Mouse (Mus musculus) midbrain, embryonic 16.5 days (tissue): ENCODE results near the gene Pkd1. TPM values are rescaled to one million over a fixed set of nuclear protein-coding genes. Genes with fewer than 3 reads are reported as not detected.

Experiments
- ATAC-seq: fragments of 200-750 bp; cut with Nextera tagmentation; 2 replicates; pipeline ENCODE4 v1.8.0; 2017; ENCODE audit warnings: moderate TSS enrichment
- H3K27ac ChIP-seq: fragments of 300-500 bp; sonication (generic); 2 replicates; pipeline ENCODE4 v1.5.1; 2014; ENCODE audit warnings: mild to moderate bottlenecking, low read length, mixed read lengths
- H3K27me3 ChIP-seq: fragments of 300-500 bp; sonication (generic); 2 replicates; pipeline ENCODE4 v1.6.1; 2014; ENCODE audit warnings: low read depth, low read length, mixed read lengths; ENCODE audit not compliant: control insufficient read depth, insufficient read depth
- H3K36me3 ChIP-seq: fragments of 300-500 bp; sonication (generic); 2 replicates; pipeline ENCODE4 v1.6.1; 2014; ENCODE audit warnings: mild to moderate bottlenecking, low read length, moderate library complexity, mixed read lengths; ENCODE audit not compliant: control insufficient read depth, insufficient read depth
- H3K4me1 ChIP-seq: fragments of 300-500 bp; sonication (generic); 2 replicates; pipeline ENCODE4 v1.6.1; 2014; ENCODE audit warnings: mild to moderate bottlenecking, low read length, mixed read lengths; ENCODE audit not compliant: control insufficient read depth, insufficient read depth
- H3K4me2 ChIP-seq: fragments of 300-500 bp; sonication (generic); 2 replicates; pipeline ENCODE4 v1.6.1; 2014; ENCODE audit warnings: mild to moderate bottlenecking, low read length, mixed read lengths
- H3K4me3 ChIP-seq: fragments of 300-500 bp; sonication (generic); 2 replicates; pipeline ENCODE4 v1.5.1; 2014; ENCODE audit warnings: low read depth, mild to moderate bottlenecking, low read length, moderate library complexity, mixed read lengths
- H3K9ac ChIP-seq: fragments of 300-500 bp; sonication (generic); 2 replicates; pipeline ENCODE4 v1.6.1; 2014; ENCODE audit warnings: low read depth, low read length, mixed read lengths
- H3K9me3 ChIP-seq: fragments of 300-500 bp; sonication (generic); replicated peaks from 2 replicates; pipeline ENCODE4 v1.6.1; 2014; ENCODE audit warnings: mild to moderate bottlenecking, low read length, mixed read lengths; ENCODE audit not compliant: control insufficient read depth, poor library complexity, severe bottlenecking
- WGBS: fragments of 180-500 bp; shearing (Covaris S2); extraction: QIAGEN DNeasy Blood & Tissue Kit; methylation state at CpG from one replicate; pipeline ENCODE4 v1.1.7; 2014; 5-methylcytosine and 5-hydroxymethylcytosine counted together
- polyA plus RNA-seq: library from polyadenylated mRNA; unstranded; fragments of >200 nt; fragmentation: Nextera tagmentation; extraction: Ambion mirVana; gene quantifications from 2 replicates; pipeline ENCODE4 v1.2.1, GENCODE M21; 2015

Pkd1 gene
- polyA plus RNA-seq, 1 experiment from 2014 or later: 20.1 TPM

DNA sequence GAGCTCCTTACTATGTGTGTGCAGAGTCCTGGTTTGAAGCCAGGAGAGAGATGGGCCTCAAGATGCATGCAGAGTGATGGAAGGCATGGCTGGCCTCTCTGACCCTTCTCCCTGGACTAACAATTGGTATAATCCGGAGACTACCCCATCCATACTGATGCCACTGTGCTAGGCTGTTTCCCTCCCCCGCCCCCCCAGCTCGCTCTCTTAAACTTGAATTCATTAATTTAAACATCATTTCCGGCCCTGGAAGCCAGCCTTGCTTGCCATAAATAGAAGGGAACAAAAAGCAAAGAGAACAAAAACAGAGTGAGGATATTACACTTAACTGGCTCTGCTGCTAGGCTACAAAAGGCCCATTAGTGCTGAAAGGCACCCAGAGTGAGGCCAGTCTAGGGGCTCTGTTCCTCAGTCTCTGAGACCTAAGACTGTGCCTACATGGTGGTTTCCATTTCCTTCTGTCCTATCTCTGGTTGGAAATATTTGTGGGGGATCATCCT is 9.0 kb downstream of the Pkd1 start:
- Histone ChIP-seq H3K27me3 (no peaks in the 10 kb centered on the region), H3K4me2 (no peak overlapping the region), H3K36me3 (peaks cover 2% of the 10 kb centered on the region; the same call in 1 of the 2 replicates), H3K9me3 (no peaks in the 10 kb centered on the region), H3K4me1 (peaks cover 16% of the 10 kb centered on the region), H3K4me3 (no peak overlapping the region), H3K9ac (no peak overlapping the region), H3K27ac (peak overlapping the region; percentile 78)
- 10% methylated on average over 4 of the region's 4 CpGs for WGBS
- 0 out of 2 replicates have a peak, but pooled peaks have one; percentile 32 for ATAC-seq

- Histone ChIP-seq H3K36me3 (peaks cover 2% of the 10 kb centered on the region; the same call in 1 of the 2 replicates), H3K4me3 (no peak overlapping the region), H3K27ac (peak overlapping the region; percentile 78), H3K9ac (no peak overlapping the region), H3K4me2 (no peak overlapping the region), H3K9me3 (no peaks in the 10 kb centered on the region), H3K27me3 (no peaks in the 10 kb centered on the region), H3K4me1 (peaks cover 14% of the 10 kb centered on the region)
- WGBS: 38% methylated on average over 3 of the region's 3 CpGs
- 0 out of 2 replicates have a peak, but pooled peaks have one; percentile 32 for ATAC-seq
Measured at GRCm38 (mm10) chr17:24559146-24559545, 9.5 kb downstream of the Pkd1 start.

DNA sequence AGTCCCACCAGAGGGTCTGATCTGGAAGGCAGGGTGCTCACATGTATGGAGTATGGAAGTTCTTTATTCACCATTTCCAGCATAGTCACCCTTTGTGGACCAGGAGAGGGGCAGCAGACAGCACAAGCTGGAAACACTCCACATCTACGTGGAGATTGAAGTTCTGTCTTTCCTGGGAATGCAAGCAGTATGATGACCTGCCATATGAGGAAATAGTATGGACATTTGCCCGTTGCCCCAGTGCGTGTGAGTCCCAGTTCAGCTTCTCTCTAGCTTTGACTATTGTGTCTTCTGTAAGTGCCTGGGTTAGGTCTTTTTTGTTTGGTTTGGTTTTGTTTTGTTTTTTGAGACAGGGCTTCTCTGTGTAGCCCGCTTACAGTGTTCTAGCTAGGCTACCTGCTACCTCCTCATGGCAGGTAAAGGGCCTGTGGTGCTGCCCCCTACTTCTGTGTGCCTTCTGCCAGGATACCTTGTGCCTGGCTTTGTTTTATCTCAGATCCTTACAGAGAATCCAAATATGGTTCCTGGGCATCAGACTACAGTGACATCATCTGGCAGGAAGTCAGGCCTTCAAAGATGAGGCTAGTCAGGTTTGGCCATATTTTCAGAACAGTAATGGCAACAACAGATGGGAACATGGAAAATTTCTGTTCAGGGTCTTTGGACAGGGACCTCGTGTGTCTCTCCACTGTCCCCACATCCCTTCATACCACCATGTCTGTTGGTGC is 10.8 kb downstream of the Pkd1 start:
- 95% methylated on average over 5 of the region's 5 CpGs for WGBS
- Histone ChIP-seq H3K4me3 (no peak overlapping the region), H3K36me3 (peaks cover 4% of the 10 kb centered on the region; the same call in 1 of the 2 replicates), H3K27me3 (no peaks in the 10 kb centered on the region), H3K9me3 (no peaks in the 10 kb centered on the region), H3K4me1 (peaks cover 12% of the 10 kb centered on the region), H3K27ac (no peak overlapping the region), H3K9ac (no peak overlapping the region), H3K4me2 (no peak overlapping the region)
- ATAC-seq: no peak

- H3K9ac ChIP-seq: no peak overlapping the region
- H3K36me3 ChIP-seq: peaks cover 4% of the 10 kb centered on the region; the same call in 1 of the 2 replicates
- H3K27me3 ChIP-seq: no peaks in the 10 kb centered on the region
- no peak overlapping the region for H3K27ac ChIP-seq
- 95% methylated on average over 2 of the region's 2 CpGs for WGBS
- H3K4me2 ChIP-seq: no peak overlapping the region
- no peaks in the 10 kb centered on the region for H3K9me3 ChIP-seq
- peaks cover 12% of the 10 kb centered on the region for H3K4me1 ChIP-seq
- H3K4me3 ChIP-seq: no peak overlapping the region
- ATAC-seq: no peak
Measured at GRCm38 (mm10) chr17:24561592-24561991, 12.0 kb downstream of the Pkd1 start.

GRCm38 (mm10) chr17:24563638-24564037 is 14.0 kb downstream of the Pkd1 start:
- H3K9ac ChIP-seq: no peak overlapping the region
- WGBS: 84% methylated on average over 5 of the region's 5 CpGs
- no peaks in the 10 kb centered on the region for H3K9me3 ChIP-seq
- no peak overlapping the region for H3K4me2 ChIP-seq
- H3K4me1 ChIP-seq: peaks cover 5% of the 10 kb centered on the region
- no peak overlapping the region for H3K27ac ChIP-seq
- H3K27me3 ChIP-seq: no peaks in the 10 kb centered on the region
- 0 out of 2 replicates have a peak, but pooled peaks cover 4% of the 10 kb centered on the region for H3K36me3 ChIP-seq
- H3K4me3 ChIP-seq: no peak overlapping the region
- no peak for ATAC-seq

DNA sequence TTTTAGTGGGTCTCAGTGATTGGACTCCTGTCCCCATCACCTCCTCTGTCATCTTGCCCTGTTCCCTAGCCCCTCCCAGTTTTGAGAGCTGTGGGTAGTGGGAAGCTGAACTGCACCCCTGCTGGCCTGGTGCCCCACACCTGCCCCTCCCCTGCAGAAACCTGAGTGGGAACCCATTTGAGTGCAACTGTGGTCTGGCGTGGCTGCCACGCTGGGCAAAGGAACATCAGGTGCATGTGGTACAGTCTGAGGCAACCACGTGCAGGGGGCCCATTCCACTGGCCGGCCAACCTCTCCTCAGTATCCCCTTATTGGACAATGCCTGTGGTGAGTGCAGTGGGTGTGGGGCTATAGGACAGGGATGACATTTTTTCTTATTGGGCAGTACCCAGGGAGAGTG is 14.8 kb downstream of the Pkd1 start:
- no peak overlapping the region for H3K9ac ChIP-seq
- 0 out of 2 replicates have a peak, but pooled peaks cover 4% of the 10 kb centered on the region for H3K36me3 ChIP-seq
- H3K4me2 ChIP-seq: no peak overlapping the region
- no peaks in the 10 kb centered on the region for H3K9me3 ChIP-seq
- H3K27me3 ChIP-seq: no peaks in the 10 kb centered on the region
- H3K4me1 ChIP-seq: no peaks in the 10 kb centered on the region
- no peak overlapping the region for H3K27ac ChIP-seq
- 99% methylated on average over 4 of the region's 4 CpGs for WGBS
- no peak for ATAC-seq
- no peak overlapping the region for H3K4me3 ChIP-seq

- no peaks in the 10 kb centered on the region for H3K27me3 ChIP-seq
- H3K27ac ChIP-seq: no peak overlapping the region
- no peak overlapping the region for H3K4me2 ChIP-seq
- 95% methylated on average over 3 of the region's 3 CpGs for WGBS
- ATAC-seq: no peak
- H3K4me3 ChIP-seq: no peak overlapping the region
- H3K36me3 ChIP-seq: 0 out of 2 replicates have a peak, but pooled peaks cover 4% of the 10 kb centered on the region
- no peaks in the 10 kb centered on the region for H3K4me1 ChIP-seq
- H3K9me3 ChIP-seq: no peaks in the 10 kb centered on the region
- H3K9ac ChIP-seq: no peak overlapping the region
Measured at GRCm38 (mm10) chr17:24565092-24565491, 15.5 kb downstream of the Pkd1 start.

DNA sequence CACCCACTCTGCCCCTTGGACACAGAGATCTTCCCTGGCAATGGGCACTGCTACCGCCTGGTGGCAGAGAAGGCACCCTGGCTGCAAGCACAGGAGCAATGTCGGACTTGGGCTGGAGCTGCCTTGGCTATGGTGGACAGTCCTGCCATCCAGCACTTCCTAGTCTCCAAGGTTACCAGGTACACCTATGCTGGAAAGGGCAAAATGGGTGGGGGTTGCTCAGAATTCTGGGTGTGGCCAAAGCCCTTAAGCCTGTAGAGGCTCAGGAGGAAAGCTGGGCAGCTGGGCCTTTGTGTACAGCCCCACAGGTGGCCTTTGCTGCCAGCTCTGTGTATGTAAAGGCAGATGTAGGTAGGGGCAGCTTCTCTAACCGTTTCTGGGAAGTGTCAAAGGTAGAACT is 16.2 kb downstream of the Pkd1 start:
- no peak overlapping the region for H3K9ac ChIP-seq
- 70% methylated on average over 3 of the region's 3 CpGs for WGBS
- peaks cover 8% of the 10 kb centered on the region; the same call in 1 of the 2 replicates for H3K36me3 ChIP-seq
- no peak overlapping the region for H3K4me3 ChIP-seq
- H3K9me3 ChIP-seq: no peaks in the 10 kb centered on the region
- no peaks in the 10 kb centered on the region for H3K27me3 ChIP-seq
- H3K4me1 ChIP-seq: no peaks in the 10 kb centered on the region
- no peak for ATAC-seq
- H3K4me2 ChIP-seq: no peak overlapping the region
- H3K27ac ChIP-seq: no peak overlapping the region

DNA sequence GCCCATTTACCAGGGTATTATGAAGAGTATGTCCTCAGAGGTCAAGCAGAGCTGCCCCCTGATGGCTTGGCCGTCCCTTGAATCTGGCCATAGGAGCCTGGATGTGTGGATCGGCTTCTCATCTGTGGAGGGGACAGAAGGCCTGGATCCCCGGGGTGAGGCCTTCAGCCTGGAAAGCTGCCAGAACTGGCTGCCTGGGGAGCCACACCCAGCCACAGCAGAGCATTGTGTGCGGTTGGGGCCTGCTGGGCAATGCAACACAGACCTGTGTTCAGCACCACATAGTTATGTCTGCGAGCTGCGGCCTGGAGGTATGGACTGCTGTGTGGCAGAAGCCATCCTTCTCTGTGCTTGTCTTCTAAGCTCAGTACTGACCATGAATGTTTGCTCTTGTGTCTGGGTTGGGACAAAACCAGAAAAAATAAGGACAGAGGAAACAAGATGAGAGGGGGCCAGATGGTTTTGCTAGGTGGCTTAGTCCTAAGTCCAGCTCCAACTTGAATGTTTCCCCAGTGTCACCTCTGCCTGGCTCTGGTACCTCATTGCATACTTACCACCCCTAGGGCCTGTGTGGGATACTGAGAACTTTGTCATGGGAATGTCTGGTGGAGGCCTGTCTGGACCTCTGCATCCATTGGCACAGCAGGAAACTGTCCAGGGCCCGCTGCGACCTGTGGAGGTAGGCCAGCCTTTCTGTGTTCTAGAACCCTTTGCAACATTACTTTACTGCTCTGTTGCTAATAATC is 17.6 kb downstream of the Pkd1 start:
- H3K4me3 ChIP-seq: no peak overlapping the region
- H3K27ac ChIP-seq: no peak overlapping the region
- 70% methylated on average over 8 of the region's 8 CpGs for WGBS
- H3K9me3 ChIP-seq: no peaks in the 10 kb centered on the region
- ATAC-seq: no peak
- no peaks in the 10 kb centered on the region for H3K4me1 ChIP-seq
- H3K4me2 ChIP-seq: no peak overlapping the region
- no peak overlapping the region for H3K9ac ChIP-seq
- H3K27me3 ChIP-seq: no peaks in the 10 kb centered on the region
- H3K36me3 ChIP-seq: peaks cover 16% of the 10 kb centered on the region
